Mouse (Mus musculus): Measurements from ENCODE around the gene Btbd19. TPM values are rescaled to one million over a fixed set of nuclear protein-coding genes. Genes with fewer than 3 reads are reported as not detected.

The Btbd19 gene
- polyA plus RNA-seq, 1 experiment from 2014 or later = 4.9 TPM

DNA sequence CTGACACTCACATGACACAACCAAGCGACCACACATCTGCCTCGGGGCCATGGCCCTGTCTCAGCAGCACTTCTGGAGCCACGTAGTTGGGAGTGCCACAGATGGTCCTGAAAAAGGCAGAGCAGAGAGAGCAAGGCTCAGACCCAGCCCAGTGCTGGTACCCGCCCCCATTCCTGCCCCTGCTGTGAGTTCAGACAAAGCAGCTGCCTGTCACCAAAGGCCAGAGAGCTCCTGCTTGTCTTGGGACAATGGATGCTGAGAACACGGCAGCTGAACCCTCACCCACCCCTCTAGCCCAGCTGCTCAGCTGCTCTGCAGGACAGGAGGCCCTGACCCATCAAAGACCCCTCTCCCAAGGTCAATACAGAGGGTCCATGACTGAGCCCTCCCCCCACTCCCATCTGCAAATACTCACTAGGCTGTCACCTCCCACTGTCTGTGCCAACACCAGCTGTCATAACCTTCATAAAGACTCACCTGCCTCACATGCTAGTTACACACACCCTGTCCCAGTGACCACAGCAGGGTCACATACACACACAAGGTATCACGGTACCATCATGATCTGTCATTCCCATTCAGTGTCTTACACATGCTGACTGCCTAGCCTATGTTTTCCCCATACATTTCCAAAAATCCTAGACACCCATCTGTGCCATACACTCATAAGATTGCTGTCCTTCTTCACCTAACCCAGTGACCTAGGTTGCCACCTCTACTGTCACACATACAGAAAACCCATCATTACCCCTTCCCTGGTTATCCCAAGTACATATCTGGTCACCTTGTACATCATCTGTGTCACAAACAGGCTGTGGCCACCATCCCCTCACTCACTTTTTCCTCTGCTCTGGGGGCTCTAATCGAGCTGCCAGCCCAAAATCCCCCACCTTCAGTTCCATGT, 6.6 kb upstream of the Btbd19 start:
- ATAC-seq (replicated peaks; ENCODE audit: low FRiP score, low read depth) (no peak), DNase-seq (ENCODE audit: low spot score) (no peak)
- Histone ChIP-seq H3K4me3 (replicated peaks; ENCODE audit: low read depth, low read length) (peak overlapping the region; percentile 76; the same call in 1 of the 2 replicates), H3K4me1 (replicated peaks; ENCODE audit: insufficient read depth, low read length) (no peaks in the 10 kb centered on the region; the same call in 1 of the 2 replicates), H3K27me3 (ENCODE audit: insufficient read depth, low read length) (no peaks in the 10 kb centered on the region), H3K9me3 (replicated peaks; ENCODE audit: low read length) (no peaks in the 10 kb centered on the region), H3K9ac (ENCODE audit: low read depth, low read length) (no peak overlapping the region), H3K4me2 (ENCODE audit: low read length) (peak overlapping the region; percentile 95), H3K36me3 (ENCODE audit: insufficient read depth, low read length) (0 out of 2 replicates have a peak, but pooled peaks cover 6% of the 10 kb centered on the region), H3K27ac (no peak overlapping the region)
- WGBS = 48% methylated on average over 7 of the region's 7 CpGs
- no peak for TF ChIP-seq CTCF (IDR thresholded peaks at IDR 0.05; ENCODE audit: low read depth)

DNA sequence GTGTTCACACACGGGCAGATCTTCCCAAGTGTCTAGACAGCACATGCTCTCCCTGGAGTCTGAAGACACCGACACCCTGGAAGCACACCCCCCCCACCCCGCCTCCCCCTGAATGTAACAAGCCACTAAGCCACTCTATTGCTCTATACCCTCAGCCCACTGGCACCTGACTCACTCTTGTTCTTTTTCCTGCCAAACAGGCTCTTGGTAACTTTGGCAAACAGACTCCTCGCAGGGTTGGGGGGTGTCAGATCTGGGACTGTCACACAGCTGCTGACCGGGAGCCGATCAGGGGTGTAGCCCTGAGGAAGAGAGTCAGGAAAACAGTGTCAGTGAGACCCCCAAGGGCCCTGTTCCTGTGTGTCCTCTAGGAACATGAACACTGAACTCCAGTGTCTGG, 5.7 kb upstream of the Btbd19 start:
- Histone ChIP-seq H3K4me2 (ENCODE audit: low read length) (no peak overlapping the region), H3K36me3 (ENCODE audit: insufficient read depth, low read length) (0 out of 2 replicates have a peak, but pooled peaks cover 6% of the 10 kb centered on the region), H3K27ac (no peak overlapping the region), H3K4me1 (replicated peaks; ENCODE audit: insufficient read depth, low read length) (peaks cover 7% of the 10 kb centered on the region; the same call in 1 of the 2 replicates), H3K9me3 (replicated peaks; ENCODE audit: low read length) (no peaks in the 10 kb centered on the region), H3K9ac (ENCODE audit: low read depth, low read length) (no peak overlapping the region), H3K27me3 (ENCODE audit: insufficient read depth, low read length) (no peaks in the 10 kb centered on the region), H3K4me3 (replicated peaks; ENCODE audit: low read depth, low read length) (no peak overlapping the region)
- ATAC-seq (replicated peaks; ENCODE audit: low FRiP score, low read depth) = no peak
- TF ChIP-seq CTCF (IDR thresholded peaks at IDR 0.05; ENCODE audit: low read depth) = no peak
- no peak for DNase-seq (ENCODE audit: low spot score)
- 85% methylated on average over 6 of the region's 6 CpGs for WGBS

DNA sequence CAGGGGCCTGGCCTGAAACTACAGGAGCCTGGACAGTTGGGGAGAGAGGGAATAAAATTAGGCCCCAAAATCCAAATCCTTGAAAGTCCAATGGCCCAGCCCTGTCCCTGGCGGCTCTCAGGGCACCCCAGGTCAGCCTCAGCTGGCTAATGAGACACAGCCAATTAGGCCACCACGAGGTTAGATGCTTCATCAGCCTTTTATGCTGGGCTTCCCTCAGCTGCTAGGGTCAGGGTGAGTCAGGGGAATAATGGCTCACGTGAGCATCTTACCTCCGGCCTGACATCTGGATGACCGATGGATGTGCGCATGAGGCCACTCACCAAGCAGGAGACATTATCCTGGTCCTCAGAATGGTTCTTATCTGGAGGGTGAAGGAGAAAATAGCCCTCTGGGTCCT, 5.3 kb upstream of the Btbd19 start:
- Histone ChIP-seq H3K27ac (no peak overlapping the region), H3K36me3 (ENCODE audit: insufficient read depth, low read length) (0 out of 2 replicates have a peak, but pooled peaks cover 6% of the 10 kb centered on the region), H3K9me3 (replicated peaks; ENCODE audit: low read length) (no peaks in the 10 kb centered on the region), H3K9ac (ENCODE audit: low read depth, low read length) (no peak overlapping the region), H3K4me3 (replicated peaks; ENCODE audit: low read depth, low read length) (no peak overlapping the region), H3K4me2 (ENCODE audit: low read length) (no peak overlapping the region), H3K4me1 (replicated peaks; ENCODE audit: insufficient read depth, low read length) (peaks cover 8% of the 10 kb centered on the region; the same call in 1 of the 2 replicates), H3K27me3 (ENCODE audit: insufficient read depth, low read length) (no peaks in the 10 kb centered on the region)
- 75% methylated on average over 6 of the region's 6 CpGs for WGBS
- no peak for DNase-seq (ENCODE audit: low spot score)
- no peak for ATAC-seq (replicated peaks; ENCODE audit: low FRiP score, low read depth)
- TF ChIP-seq CTCF (IDR thresholded peaks at IDR 0.05; ENCODE audit: low read depth) = no peak

DNA sequence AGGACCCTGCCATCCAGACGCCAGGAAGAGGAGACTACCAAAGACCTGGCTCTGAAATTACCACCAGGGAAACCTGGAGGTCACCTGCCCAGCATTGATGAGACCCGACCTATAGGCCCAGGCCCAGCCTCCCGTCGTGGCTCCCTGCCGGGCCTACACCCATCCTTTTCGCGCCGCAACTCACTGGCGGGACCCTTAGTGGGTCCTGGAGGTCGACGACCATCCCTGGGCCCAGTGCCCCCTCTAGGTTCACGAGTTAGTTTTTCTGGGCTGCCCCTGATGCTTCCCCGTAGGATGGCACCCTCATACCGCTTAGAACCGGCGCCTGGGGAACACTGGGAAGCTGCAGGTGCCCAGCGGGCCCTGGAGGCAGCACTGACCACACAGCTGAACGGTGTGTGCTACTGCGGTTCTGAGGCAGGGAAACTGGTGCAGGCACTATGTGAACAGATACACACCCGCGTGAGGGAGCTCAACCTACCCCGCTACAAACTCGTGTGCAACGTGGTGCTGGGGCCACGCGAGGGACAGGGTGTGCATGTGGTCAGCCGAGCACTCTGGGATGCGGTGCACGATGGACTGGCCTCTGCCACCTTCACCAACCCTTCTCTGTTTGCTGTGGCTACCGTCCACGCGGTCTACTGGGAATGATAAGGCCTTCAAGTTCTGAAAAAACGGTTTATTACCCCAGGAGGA, 2.6 kb upstream of the Btbd19 start:
- no peak overlapping the region for H3K4me2 ChIP-seq (ENCODE audit: low read length)
- H3K9me3 ChIP-seq (replicated peaks; ENCODE audit: low read length) = no peaks in the 10 kb centered on the region
- H3K4me1 ChIP-seq (replicated peaks; ENCODE audit: insufficient read depth, low read length) = peaks cover 15% of the 10 kb centered on the region
- no peak for DNase-seq (ENCODE audit: low spot score)
- no peak overlapping the region for H3K9ac ChIP-seq (ENCODE audit: low read depth, low read length)
- no peak for ATAC-seq (replicated peaks; ENCODE audit: low FRiP score, low read depth)
- no peak overlapping the region for H3K4me3 ChIP-seq (replicated peaks; ENCODE audit: low read depth, low read length)
- WGBS = 86% methylated on average over 33 of the region's 33 CpGs
- H3K27me3 ChIP-seq (ENCODE audit: insufficient read depth, low read length) = no peaks in the 10 kb centered on the region
- no peak overlapping the region for H3K27ac ChIP-seq
- H3K36me3 ChIP-seq (ENCODE audit: insufficient read depth, low read length) = 0 out of 2 replicates have a peak, but pooled peaks cover 6% of the 10 kb centered on the region
- TF ChIP-seq CTCF (IDR thresholded peaks at IDR 0.05; ENCODE audit: low read depth) = no peak

DNA sequence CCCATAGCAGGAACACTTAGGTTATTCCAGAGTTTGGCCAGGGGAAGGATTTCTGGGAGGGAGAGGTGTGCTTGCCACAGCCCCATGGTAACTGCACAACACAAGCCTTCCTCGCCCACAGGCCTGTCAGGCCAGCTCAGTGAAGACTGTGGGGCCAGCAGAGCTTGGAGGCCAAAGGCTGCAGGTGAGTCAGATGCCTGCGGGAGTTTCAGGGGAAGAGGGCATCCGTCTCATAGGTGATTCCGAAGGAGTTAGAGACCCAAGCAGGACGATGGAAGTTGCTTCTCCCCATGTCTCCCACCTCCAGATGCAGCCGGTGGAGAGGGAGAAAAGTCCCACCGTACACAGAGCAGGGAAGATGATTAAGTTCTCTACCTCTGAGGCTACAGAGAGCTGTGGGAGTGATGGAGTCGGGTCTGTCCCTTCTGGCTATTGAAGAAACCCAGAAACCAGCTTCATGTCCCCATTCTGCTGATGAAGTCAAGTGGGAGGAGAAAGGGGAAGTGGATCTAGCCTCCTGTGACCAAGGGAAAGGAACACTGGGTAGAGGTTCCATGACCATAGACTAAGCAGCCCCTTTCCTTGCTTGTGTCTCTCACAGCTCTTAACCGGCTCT, 1.3 kb upstream of the Btbd19 start, which contains the start of gene Tctex1d4:
Gene Tctex1d4 (plus strand): TSS at position 120 of the 616 bp plus-strand sequence.
- Histone ChIP-seq H3K27ac (peak within 1 kb of the TSS; percentile 88), H3K36me3 (ENCODE audit: insufficient read depth, low read length) (0 out of 2 replicates have a peak, but pooled peaks cover 6% of the 10 kb centered on the region), H3K4me2 (ENCODE audit: low read length) (no peak within 1 kb of the TSS; the same call in 1 of the 2 replicates), H3K4me3 (replicated peaks; ENCODE audit: low read depth, low read length) (no peak within 1 kb of the TSS), H3K9ac (ENCODE audit: low read depth, low read length) (peak within 1 kb of the TSS; percentile 43), H3K4me1 (replicated peaks; ENCODE audit: insufficient read depth, low read length) (peaks cover 15% of the 10 kb centered on the region), H3K9me3 (replicated peaks; ENCODE audit: low read length) (no peaks in the 10 kb centered on the region), H3K27me3 (ENCODE audit: insufficient read depth, low read length) (no peaks in the 10 kb centered on the region)
- DNase-seq (ENCODE audit: low spot score) = no peak
- 80% methylated on average over 9 of the region's 9 CpGs for WGBS
- no peak for ATAC-seq (replicated peaks; ENCODE audit: low FRiP score, low read depth)
- TF ChIP-seq CTCF (IDR thresholded peaks at IDR 0.05; ENCODE audit: low read depth) = no peak

Measured in kidney, postnatal 0 days (tissue).